Mouse (Mus musculus): ENCODE measurements around the gene Eif3c. TPM values are rescaled to one million over a fixed set of nuclear protein-coding genes. Genes with fewer than 3 reads are reported as not detected.
A peak's percentile ranks its signal among the peaks of the same experiment; 100 is the strongest.

The Eif3c gene
- polyA plus RNA-seq, 1 experiment from 2014 or later = 230 TPM

DNA sequence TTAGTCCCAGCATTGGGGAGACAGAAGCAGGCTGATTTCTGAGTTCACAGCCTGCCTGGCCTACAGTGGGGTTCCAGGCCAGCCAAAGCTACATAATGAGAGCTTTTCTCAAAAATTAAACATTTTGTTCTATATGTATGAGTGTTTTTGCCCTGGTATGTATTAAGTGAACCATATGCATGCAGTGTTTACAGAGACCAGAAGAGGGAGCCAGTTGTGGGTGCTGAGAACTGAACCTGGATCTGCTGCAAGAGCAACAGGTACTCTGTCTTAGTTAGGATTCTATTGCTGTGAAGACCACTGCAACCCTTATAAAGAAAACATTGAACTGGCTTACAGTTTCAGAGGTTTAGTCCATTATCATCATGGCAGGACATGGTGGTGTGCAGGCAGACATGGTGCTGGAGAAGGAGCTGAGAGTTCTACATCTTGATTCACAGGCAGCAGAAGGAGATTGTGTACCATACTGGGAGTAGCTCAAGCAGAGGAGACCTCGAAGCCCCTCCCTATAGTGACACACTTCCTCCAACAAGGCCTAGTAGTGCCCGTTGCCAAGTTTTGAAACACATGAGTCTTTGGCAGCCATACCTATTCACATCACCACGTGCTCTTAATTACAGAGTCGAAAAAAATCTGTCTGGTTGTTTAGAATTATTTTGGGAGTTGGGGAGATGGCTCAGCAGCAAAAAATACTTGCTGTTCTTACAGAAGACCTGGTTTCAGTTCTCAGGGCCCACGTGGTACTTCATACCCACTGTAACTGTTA, 28.2 kb downstream of the Eif3c start:
- Histone ChIP-seq H3K4me3 (no peak overlapping the region), H3K9me3 (replicated peaks) (no peaks in the 10 kb centered on the region), H3K36me3 (peaks cover 7% of the 10 kb centered on the region), H3K27me3 (ENCODE audit: low read depth, poor library complexity, severe bottlenecking) (peaks cover 30% of the 10 kb centered on the region), H3K4me1 (peaks cover 4% of the 10 kb centered on the region; the same call in 1 of the 2 replicates), H3K27ac (no peak overlapping the region)
- DNase-seq (ENCODE audit: low spot score) = no peak
- 79% methylated on average over 5 of the region's 5 CpGs for WGBS

DNA sequence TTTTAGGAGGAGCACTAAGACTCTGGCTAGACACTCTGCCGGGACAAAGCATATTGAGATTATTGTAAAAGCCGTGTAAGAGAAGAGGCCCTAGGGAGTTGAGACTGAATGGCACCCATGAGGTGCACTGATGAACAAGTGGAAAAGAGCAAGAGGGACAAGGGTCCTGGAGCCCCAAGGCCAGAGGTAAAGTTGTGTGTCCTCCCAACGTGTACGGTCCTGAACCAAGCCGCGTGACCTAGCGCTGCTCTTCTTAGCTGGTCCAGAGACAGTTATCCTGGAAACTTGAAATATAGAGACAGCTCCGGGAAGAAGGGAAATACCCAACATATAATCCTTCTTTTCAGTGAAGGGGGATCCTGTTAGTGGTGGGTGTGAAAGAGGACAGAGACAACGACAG, 29.7 kb downstream of the Eif3c start:
- H3K36me3 ChIP-seq = no peaks in the 10 kb centered on the region
- no peak overlapping the region for H3K27ac ChIP-seq
- no peak for DNase-seq (ENCODE audit: low spot score)
- 66% methylated on average over 9 of the region's 9 CpGs for WGBS
- peaks cover 4% of the 10 kb centered on the region; the same call in 1 of the 2 replicates for H3K4me1 ChIP-seq
- no peaks in the 10 kb centered on the region for H3K9me3 ChIP-seq (replicated peaks)
- H3K4me3 ChIP-seq = peak overlapping the region; percentile 55
- peaks cover 30% of the 10 kb centered on the region for H3K27me3 ChIP-seq (ENCODE audit: low read depth, poor library complexity, severe bottlenecking)

DNA sequence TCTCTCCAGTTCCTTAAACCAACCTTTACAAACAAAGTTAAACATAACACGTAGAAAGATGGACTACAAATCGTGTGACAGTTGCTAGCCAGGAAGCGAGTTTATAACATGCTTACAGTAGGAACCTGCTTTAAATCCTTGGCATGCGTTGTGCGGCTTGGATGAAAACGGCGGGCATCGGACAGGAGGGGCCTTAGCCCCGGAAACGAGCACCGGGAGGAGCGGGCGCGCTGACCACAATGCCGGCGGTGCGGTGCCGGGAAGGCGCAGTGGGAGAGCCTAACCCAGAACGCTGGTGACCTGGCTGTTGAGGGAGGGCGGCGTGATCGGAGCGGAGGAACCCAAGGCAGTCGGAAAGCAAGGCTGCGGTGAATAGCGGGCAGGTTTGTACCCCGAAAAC, 30.4 kb downstream of the Eif3c start:
- no peaks in the 10 kb centered on the region for H3K9me3 ChIP-seq (replicated peaks)
- no peaks in the 10 kb centered on the region for H3K36me3 ChIP-seq
- peaks cover 4% of the 10 kb centered on the region; the same call in 1 of the 2 replicates for H3K4me1 ChIP-seq
- peak overlapping the region; percentile 76 for H3K27ac ChIP-seq
- H3K27me3 ChIP-seq (ENCODE audit: low read depth, poor library complexity, severe bottlenecking) = peaks cover 30% of the 10 kb centered on the region
- peak overlapping the region; percentile 55 for H3K4me3 ChIP-seq
- peak; percentile 67 for DNase-seq (ENCODE audit: low spot score)
- WGBS = 2% methylated on average over 28 of the region's 28 CpGs

DNA sequence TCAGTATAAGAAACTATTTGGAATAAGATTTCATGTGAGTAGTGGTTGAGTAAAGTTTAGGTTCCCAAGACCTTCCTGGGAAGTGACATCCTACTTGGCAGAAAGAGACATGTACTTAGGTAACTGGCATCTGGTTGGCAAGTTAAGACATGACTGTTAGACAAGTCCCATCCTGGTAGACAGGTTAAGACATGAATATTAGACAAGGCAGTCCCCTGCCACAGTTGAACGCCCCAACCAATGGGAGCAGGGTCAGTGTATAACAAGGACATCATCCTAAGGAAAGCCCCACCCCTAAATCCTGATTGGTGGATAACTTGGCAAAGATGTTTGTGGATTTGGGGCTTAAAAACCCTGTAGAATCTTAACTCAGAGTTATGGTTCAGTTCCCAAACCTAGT, 32.8 kb downstream of the Eif3c start:
- Histone ChIP-seq H3K27me3 (ENCODE audit: low read depth, poor library complexity, severe bottlenecking) (peaks cover 30% of the 10 kb centered on the region), H3K9me3 (replicated peaks) (no peaks in the 10 kb centered on the region), H3K27ac (no peak overlapping the region), H3K4me1 (peaks cover 4% of the 10 kb centered on the region; the same call in 1 of the 2 replicates), H3K4me3 (no peak overlapping the region), H3K36me3 (no peaks in the 10 kb centered on the region)
- no peak for DNase-seq (ENCODE audit: low spot score)
- WGBS = 77% methylated on average over 1 of the region's 1 CpGs

DNA sequence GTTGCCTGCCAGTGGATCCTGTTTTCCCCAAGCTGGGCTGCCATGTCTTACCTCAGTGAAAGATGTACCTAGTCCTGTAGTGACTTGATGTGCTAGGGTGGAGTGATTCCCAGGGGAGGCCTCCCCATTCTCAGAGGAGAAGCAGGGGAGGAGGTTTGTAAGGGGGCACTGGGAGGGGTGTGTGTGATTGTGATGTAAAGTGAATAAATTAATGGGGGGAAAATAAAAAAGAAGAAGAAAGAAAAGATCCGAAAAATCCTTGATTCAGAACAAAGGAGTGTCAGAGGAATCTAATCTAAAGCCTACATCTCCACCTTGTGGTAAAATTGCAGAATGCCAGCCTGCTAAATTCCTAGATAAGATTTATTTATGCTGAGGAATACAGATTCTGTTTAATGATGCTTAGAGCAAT, 38.0 kb downstream of the Eif3c start:
- Histone ChIP-seq H3K4me3 (no peak overlapping the region), H3K27ac (peak overlapping the region; percentile 83), H3K9me3 (replicated peaks) (no peaks in the 10 kb centered on the region), H3K27me3 (ENCODE audit: low read depth, poor library complexity, severe bottlenecking) (no peaks in the 10 kb centered on the region), H3K4me1 (no peaks in the 10 kb centered on the region), H3K36me3 (no peaks in the 10 kb centered on the region)
- 22% methylated on average over 1 of the region's 1 CpGs for WGBS
- peak; percentile 59 for DNase-seq (ENCODE audit: low spot score)

DNA sequence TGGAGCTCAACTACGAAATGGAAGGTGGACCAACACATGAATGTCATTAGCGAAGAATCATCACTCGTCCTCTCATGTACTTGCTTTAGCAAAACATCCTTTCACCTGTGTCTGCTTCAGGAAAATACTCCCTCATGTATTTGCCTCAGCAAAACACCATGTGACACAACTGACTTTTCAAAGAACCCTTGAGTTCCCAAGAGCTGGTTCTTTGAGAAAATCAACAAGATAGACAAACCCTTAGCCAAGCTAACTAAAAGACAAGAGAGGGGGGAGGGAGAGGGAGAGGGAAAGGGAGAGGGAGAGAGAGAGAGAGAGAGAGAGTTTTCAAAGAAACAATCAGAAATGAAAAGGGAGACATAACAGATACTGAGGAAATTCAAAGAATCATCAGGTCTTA, 42.9 kb downstream of the Eif3c start:
- no peak for DNase-seq (ENCODE audit: low spot score)
- Histone ChIP-seq H3K4me3 (no peak overlapping the region), H3K36me3 (no peaks in the 10 kb centered on the region), H3K4me1 (no peaks in the 10 kb centered on the region), H3K27me3 (ENCODE audit: low read depth, poor library complexity, severe bottlenecking) (no peaks in the 10 kb centered on the region), H3K9me3 (replicated peaks) (no peaks in the 10 kb centered on the region), H3K27ac (no peak overlapping the region)
- 85% methylated on average over 3 of the region's 3 CpGs for WGBS

DNA sequence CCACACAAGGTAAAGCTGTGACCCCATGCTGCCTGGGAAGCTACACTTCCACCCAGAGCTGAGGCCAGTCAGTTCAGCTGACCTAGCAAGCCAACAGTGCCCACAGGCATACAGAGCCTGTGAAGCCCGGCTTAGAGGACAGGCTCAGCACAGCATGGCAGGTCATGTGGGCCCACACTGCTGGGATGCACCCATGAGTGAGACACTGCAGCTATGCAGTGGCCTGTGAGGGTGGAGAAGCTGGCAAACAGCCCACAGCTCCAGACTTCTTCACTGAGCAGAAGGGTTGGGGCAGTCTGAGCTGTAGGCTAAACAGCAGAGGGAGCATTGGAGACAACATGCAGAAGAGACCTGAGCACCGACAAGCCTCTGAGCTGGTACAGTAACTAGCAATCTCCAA, 46.7 kb downstream of the Eif3c start:
- H3K27ac ChIP-seq = no peak overlapping the region
- no peak for DNase-seq (ENCODE audit: low spot score)
- no peak overlapping the region for H3K4me3 ChIP-seq
- H3K9me3 ChIP-seq (replicated peaks) = no peaks in the 10 kb centered on the region
- WGBS = 87% methylated on average over 2 of the region's 2 CpGs
- no peaks in the 10 kb centered on the region for H3K36me3 ChIP-seq
- H3K27me3 ChIP-seq (ENCODE audit: low read depth, poor library complexity, severe bottlenecking) = no peaks in the 10 kb centered on the region
- H3K4me1 ChIP-seq = no peaks in the 10 kb centered on the region

DNA sequence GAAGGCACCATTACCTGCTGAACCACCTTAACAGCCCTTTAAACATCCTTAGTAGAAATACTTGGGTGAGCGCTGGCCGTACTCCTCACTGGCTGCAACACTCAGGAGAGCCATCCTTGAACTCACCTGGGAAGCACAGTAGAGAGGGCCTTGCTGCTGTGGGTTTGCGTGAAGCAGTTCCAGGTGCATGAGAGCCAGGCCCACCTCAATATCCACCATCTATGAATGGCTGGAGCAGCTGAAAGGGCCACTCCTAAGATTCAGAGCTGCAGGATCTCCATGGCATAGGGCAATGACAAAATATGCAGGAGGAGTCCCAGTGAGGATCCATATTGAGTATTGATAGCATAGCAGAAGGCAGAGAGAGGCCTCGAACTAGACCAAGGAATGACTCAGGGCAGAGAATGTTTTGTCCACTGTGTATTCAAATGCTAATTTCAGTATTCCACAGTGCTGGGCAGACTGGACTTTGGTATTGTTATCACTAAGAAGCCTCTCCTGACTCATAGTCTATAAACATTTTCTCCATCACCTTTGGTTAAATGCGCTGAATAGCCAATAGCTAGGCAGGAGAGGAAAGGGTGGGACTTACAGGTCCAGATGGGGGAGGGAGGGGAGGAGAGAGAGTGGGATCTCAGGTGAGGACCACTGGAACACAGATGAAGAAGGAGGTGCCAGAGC, 47.8 kb downstream of the Eif3c start:
- H3K9me3 ChIP-seq (replicated peaks) = no peaks in the 10 kb centered on the region
- H3K36me3 ChIP-seq = no peaks in the 10 kb centered on the region
- no peaks in the 10 kb centered on the region for H3K27me3 ChIP-seq (ENCODE audit: low read depth, poor library complexity, severe bottlenecking)
- H3K4me3 ChIP-seq = no peak overlapping the region
- no peaks in the 10 kb centered on the region for H3K4me1 ChIP-seq
- no peak overlapping the region for H3K27ac ChIP-seq
- WGBS = 89% methylated on average over 5 of the region's 5 CpGs
- DNase-seq (ENCODE audit: low spot score) = no peak

DNA sequence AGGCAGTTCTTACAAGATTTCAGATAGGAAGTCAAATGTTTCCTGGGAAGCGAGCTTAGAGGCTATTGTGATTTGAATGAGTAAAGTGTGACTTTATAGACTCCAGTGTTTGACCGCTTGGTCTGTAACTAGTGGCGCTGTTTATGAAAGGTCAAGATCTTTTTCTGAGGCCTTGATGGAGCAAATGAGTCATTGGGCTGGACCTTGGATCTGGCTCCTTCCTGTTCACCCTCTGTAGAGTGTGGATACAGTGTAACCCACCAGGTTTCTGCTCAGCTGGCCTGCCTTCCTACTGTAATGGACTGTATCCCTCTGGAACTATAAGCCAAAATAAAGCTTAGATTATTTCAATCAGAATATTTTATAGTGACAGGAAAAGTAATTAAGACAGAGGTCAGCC, 54.9 kb downstream of the Eif3c start:
- 81% methylated on average over 3 of the region's 3 CpGs for WGBS
- H3K27me3 ChIP-seq (ENCODE audit: low read depth, poor library complexity, severe bottlenecking) = no peaks in the 10 kb centered on the region
- H3K27ac ChIP-seq = no peak overlapping the region
- DNase-seq (ENCODE audit: low spot score) = no peak
- H3K36me3 ChIP-seq = no peaks in the 10 kb centered on the region
- no peak overlapping the region for H3K4me3 ChIP-seq
- H3K4me1 ChIP-seq = no peaks in the 10 kb centered on the region
- no peaks in the 10 kb centered on the region for H3K9me3 ChIP-seq (replicated peaks)

DNA sequence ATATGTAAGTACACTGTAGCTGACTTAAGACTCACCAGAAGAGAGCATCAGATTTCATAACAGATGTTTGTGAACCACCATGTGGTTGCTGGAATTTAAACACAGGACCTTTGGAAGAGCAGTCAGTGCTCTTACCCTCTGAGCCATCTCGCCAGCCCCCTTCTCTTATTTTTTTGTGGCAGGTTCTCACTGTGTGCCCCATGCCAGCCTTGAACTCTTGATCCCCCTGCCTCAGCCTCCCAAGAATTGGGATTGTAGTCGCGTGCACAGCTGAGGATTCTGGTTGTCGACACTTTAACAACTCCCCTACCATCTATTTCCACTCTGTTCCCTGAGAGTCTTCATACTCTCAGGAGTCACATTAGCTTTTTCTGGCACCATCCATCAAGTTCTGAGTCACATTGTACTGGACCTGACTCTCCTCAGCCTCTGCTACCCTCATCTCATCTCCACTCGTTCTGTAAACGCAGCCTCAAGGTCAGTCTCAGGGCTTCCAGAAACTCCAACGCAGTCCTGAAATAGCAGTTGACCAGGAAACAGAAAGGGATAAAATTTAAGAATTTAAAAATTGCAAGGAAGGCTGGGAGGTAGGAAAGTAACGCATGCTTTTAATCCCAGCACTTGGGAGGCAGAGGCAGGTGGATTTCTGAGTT, 59.0 kb downstream of the Eif3c start:
- Histone ChIP-seq H3K36me3 (0 out of 2 replicates have a peak, but pooled peaks cover 3% of the 10 kb centered on the region), H3K9me3 (replicated peaks) (no peaks in the 10 kb centered on the region), H3K27me3 (ENCODE audit: low read depth, poor library complexity, severe bottlenecking) (no peaks in the 10 kb centered on the region), H3K4me1 (peaks cover 6% of the 10 kb centered on the region), H3K27ac (no peak overlapping the region), H3K4me3 (no peak overlapping the region)
- WGBS = 89% methylated on average over 8 of the region's 8 CpGs
- DNase-seq (ENCODE audit: low spot score) = no peak

DNA sequence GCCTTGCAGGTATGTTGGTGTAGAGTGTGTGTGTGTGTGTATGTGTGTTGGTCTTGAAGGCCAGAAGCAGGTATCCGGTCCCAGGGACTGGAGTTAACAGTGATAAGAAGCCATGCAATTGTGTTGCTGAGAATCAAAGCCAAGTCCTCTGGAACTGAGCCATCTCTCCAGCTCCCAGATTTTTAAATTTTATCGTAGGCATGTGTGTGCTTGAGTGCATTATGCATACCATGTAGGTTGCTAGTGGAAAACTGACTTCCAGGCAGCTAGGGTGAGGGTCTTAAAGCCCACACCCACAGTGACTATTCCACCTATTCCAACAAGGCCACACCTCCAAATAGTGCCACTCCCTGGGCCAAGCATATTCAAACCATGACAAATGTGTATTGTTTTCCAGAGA, 61.3 kb downstream of the Eif3c start:
- DNase-seq (ENCODE audit: low spot score) = no peak
- no peak overlapping the region for H3K4me3 ChIP-seq
- peaks cover 17% of the 10 kb centered on the region for H3K36me3 ChIP-seq
- WGBS = 91% methylated on average over 2 of the region's 2 CpGs
- H3K27ac ChIP-seq = no peak overlapping the region
- peaks cover 14% of the 10 kb centered on the region for H3K4me1 ChIP-seq
- no peaks in the 10 kb centered on the region for H3K9me3 ChIP-seq (replicated peaks)
- no peaks in the 10 kb centered on the region for H3K27me3 ChIP-seq (ENCODE audit: low read depth, poor library complexity, severe bottlenecking)

DNA sequence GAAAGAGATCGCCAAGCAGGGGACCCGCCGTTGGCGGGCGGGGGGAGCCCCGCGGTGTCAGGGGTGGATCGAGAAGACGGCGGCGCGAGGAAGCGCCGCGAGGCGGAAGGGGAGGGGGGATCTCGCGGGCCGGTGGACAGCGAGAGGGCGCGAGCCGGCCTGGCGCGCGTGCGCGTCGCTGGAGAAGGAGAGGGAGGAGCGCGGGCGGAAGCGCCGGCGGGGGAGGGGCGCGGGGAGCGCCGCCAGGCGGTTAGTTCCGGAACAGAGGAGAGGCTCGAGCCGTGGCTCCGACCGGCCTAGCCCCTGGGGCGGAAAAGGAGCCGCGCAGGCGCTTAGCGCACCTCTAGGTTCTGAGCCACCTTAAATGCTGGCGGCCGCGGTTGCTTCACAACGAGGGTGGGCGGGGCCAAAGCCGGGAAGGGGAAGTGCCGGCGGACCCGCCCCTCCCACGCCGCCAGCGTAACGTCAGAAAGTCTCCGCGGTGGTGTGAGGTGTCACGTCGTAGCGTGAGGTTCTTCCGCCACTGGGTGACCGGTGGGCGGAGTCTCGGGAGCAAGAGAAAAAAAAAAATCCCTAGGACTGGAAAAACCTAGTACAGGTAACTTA, 62.8 kb downstream of the Eif3c start, which contains the start of gene Atxn2l:
Gene Atxn2l (minus strand): TSS at position 165 of the 606 bp plus-strand sequence.
- Histone ChIP-seq H3K4me1 (peaks cover 14% of the 10 kb centered on the region), H3K4me3 (peak within 1 kb of the TSS; percentile 100), H3K27ac (peak within 1 kb of the TSS; percentile 100), H3K9me3 (replicated peaks) (no peaks in the 10 kb centered on the region), H3K27me3 (ENCODE audit: low read depth, poor library complexity, severe bottlenecking) (no peaks in the 10 kb centered on the region), H3K36me3 (peaks cover 33% of the 10 kb centered on the region)
- DNase-seq (ENCODE audit: low spot score) = peak; percentile 100
- under 1% methylated on average over 72 of the region's 72 CpGs for WGBS
